Mouse (Mus musculus) kidney, adult 2 months (tissue): ENCODE measurements around the gene Gmfb. TPM values are rescaled to one million over a fixed set of nuclear protein-coding genes. Genes with fewer than 3 reads are reported as not detected.

Source experiments
- DNase-seq: peaks from one replicate; pipeline ENCODE4 v3.0.0; 2021
- H3K27ac ChIP-seq: fragments of 200-500 bp; 2 replicates; pipeline ENCODE4 v1.5.1; 2012; ENCODE audit warnings: low read depth, low read length, control low read depth, inconsistent platforms; ENCODE audit not compliant: insufficient read depth
- H3K27me3 ChIP-seq: fragments of 200-500 bp; replicated peaks from 2 replicates; pipeline ENCODE4 v1.6.1; 2012; ENCODE audit warnings: mild to moderate bottlenecking, moderate library complexity, low read length, inconsistent platforms; ENCODE audit not compliant: control insufficient read depth, insufficient read depth
- H3K36me3 ChIP-seq: fragments of 200-500 bp; 2 replicates; pipeline ENCODE4 v1.6.1; 2012; ENCODE audit warnings: mild to moderate bottlenecking, moderate library complexity, low read length, inconsistent platforms; ENCODE audit not compliant: control insufficient read depth, insufficient read depth
- H3K4me1 ChIP-seq: fragments of 200-500 bp; 2 replicates; pipeline ENCODE4 v1.6.1; 2011; ENCODE audit warnings: low read length; ENCODE audit not compliant: control insufficient read depth, insufficient read depth
- H3K4me3 ChIP-seq: fragments of 200-500 bp; 2 replicates; pipeline ENCODE4 v1.5.1; 2011; ENCODE audit warnings: mild to moderate bottlenecking, low read depth, low read length, control low read depth; ENCODE audit not compliant: insufficient read depth
- CTCF ChIP-seq: fragments of 200-500 bp; conservative IDR thresholded peaks from 2 replicates; pipeline ENCODE4 v1.5.1; 2011; ENCODE audit warnings: low read depth, mild to moderate bottlenecking, control low read depth, low read length, moderate library complexity, mixed read lengths; ENCODE audit not compliant: insufficient read depth, insufficient read length
- POLR2A ChIP-seq: fragments of 200-500 bp; IDR thresholded peaks from one replicate; pipeline ENCODE4 v1.6.1; 2011; ENCODE audit warnings: low read depth, low read length, control low read depth
- WGBS: fragments of 180-500 bp; shearing (Covaris S2); methylation state at CpG from one replicate; pipeline ENCODE4 v1.1.7; 2018; 5-methylcytosine and 5-hydroxymethylcytosine counted together
- polyA plus RNA-seq: library from polyadenylated mRNA; depleted of rRNA; stranded (reverse); fragments of >200 nt; gene quantifications from 2 replicates; pipeline ENCODE4 v1.2.3, GENCODE M21; 2012

Gene Gmfb
- polyA plus RNA-seq, 1 experiment: 20.7 TPM

DNA sequence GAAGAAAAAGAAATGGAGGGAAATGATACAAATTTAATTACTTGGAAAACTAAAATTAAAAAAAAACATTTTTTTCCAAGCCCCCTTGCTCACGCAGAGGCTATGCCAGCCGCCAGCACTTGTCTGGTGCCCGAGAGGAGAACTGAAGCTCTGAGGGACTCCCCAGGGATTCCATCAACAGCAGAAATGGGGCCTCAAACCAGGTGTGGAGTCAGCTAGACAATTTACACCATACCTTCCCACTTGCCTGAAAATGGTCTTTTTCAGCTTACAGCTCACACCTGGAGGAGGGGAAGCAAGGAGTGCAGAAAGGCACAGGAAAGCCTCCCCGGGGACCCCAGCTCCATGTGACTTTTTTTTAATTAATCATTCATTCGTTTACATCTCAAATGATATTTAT lies 36.8 kb downstream of the Gmfb start:
- WGBS: 89% methylated on average over 5 of the region's 5 CpGs
- H3K4me1 ChIP-seq: peaks cover 4% of the 10 kb centered on the region; the same call in 1 of the 2 replicates
- no peaks in the 10 kb centered on the region for H3K36me3 ChIP-seq
- DNase-seq: no peak
- TF ChIP-seq POLR2A (no peak), CTCF (no peak)
- no peak overlapping the region for H3K27ac ChIP-seq
- H3K27me3 ChIP-seq: no peaks in the 10 kb centered on the region
- no peak overlapping the region for H3K4me3 ChIP-seq

DNA sequence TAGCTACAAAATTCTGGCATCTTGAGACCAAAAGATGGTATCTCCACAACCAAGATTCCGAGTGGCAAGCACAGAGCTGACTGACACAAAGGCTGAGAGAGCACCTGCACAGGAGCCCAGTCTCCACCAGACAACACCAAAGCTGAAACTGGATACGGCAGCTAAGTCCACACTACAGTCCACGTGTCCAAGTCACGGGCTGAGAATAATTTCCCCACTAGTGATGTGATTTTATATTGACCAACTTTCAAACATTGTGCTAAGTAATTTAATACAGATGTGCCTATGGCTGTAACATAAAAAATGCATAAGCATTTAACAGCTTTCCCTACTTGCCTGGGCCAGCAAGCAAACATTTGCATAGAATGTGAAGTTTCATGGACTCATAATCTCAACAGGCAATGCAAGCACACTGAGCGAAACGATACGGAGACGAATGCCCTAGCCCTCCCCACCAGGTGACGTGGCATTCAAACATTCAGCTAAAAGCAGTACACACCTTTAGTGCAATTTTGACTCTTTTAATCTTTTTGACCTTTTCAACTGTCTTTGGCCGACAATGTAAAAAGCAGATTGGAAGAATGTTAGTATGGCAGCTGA lies 38.6 kb downstream of the Gmfb start:
- Histone ChIP-seq H3K4me3 (no peak overlapping the region), H3K36me3 (peaks cover 2% of the 10 kb centered on the region; the same call in 1 of the 2 replicates), H3K27ac (no peak overlapping the region), H3K27me3 (no peaks in the 10 kb centered on the region), H3K4me1 (peaks cover 4% of the 10 kb centered on the region; the same call in 1 of the 2 replicates)
- WGBS: 76% methylated on average over 10 of the region's 10 CpGs
- no peak for DNase-seq
- TF ChIP-seq POLR2A (no peak), CTCF (no peak)

GRCm38 (mm10) chr14:46782187-46782828 lies 39.7 kb downstream of the Gmfb start:
- no peaks in the 10 kb centered on the region for H3K27me3 ChIP-seq
- H3K36me3 ChIP-seq: peaks cover 2% of the 10 kb centered on the region; the same call in 1 of the 2 replicates
- no peak overlapping the region for H3K27ac ChIP-seq
- no peak for DNase-seq
- TF ChIP-seq POLR2A: no peak
- TF ChIP-seq CTCF: no peak
- H3K4me1 ChIP-seq: peaks cover 4% of the 10 kb centered on the region; the same call in 1 of the 2 replicates
- H3K4me3 ChIP-seq: no peak overlapping the region
- 78% methylated on average over 8 of the region's 8 CpGs for WGBS

GRCm38 (mm10) chr14:46781086-46781485 lies 41.0 kb downstream of the Gmfb start:
- Histone ChIP-seq H3K4me1 (no peaks in the 10 kb centered on the region), H3K27me3 (no peaks in the 10 kb centered on the region), H3K4me3 (no peak overlapping the region), H3K27ac (no peak overlapping the region), H3K36me3 (peaks cover 2% of the 10 kb centered on the region; the same call in 1 of the 2 replicates)
- no peak for TF ChIP-seq POLR2A
- no peak for TF ChIP-seq CTCF
- WGBS: 92% methylated on average over 7 of the region's 7 CpGs
- DNase-seq: no peak

GRCm38 (mm10) chr14:46779217-46779616 lies 42.8 kb downstream of the Gmfb start:
- no peak overlapping the region for H3K27ac ChIP-seq
- peaks cover 2% of the 10 kb centered on the region; the same call in 1 of the 2 replicates for H3K36me3 ChIP-seq
- 97% methylated on average over 7 of the region's 7 CpGs for WGBS

DNA sequence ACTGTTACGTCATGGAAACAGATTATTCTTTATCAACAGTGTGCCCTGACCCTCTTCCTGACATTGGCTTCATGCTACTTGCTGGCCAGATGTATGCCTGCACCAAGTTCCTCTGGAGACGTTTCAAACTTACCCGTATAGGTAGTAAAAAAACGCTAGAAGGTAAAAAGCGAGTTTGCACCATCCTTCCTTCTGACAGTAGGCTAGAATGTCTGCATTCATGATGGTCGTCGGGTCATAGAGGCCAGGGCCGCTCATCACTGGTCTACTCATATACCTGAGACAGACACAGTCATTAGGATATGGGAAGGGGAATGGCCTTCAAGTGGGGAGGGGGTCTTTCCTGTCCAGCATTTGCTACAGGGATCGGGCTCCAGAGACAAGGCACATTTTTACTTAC lies 43.3 kb downstream of the Gmfb start:
- TF ChIP-seq CTCF (no peak), POLR2A (no peak)
- no peak for DNase-seq
- H3K36me3 ChIP-seq: peaks cover 2% of the 10 kb centered on the region; the same call in 1 of the 2 replicates
- over 99% methylated on average over 9 of the region's 9 CpGs for WGBS
- H3K27ac ChIP-seq: no peak overlapping the region
- no peaks in the 10 kb centered on the region for H3K27me3 ChIP-seq
- no peak overlapping the region for H3K4me3 ChIP-seq
- H3K4me1 ChIP-seq: no peaks in the 10 kb centered on the region

More at GRCm38 (mm10) chr14:46779217-46779616, 42.8 kb downstream of the Gmfb start:
- H3K4me1 ChIP-seq: no peaks in the 10 kb centered on the region
- H3K27me3 ChIP-seq: no peaks in the 10 kb centered on the region
- no peak for DNase-seq
- no peak overlapping the region for H3K4me3 ChIP-seq
- TF ChIP-seq POLR2A: no peak
- TF ChIP-seq CTCF: peak; percentile 30; the same call in 1 of the 2 replicates

- TF ChIP-seq POLR2A: no peak
- TF ChIP-seq CTCF: no peak
- no peak overlapping the region for H3K4me3 ChIP-seq
- H3K4me1 ChIP-seq: no peaks in the 10 kb centered on the region
- DNase-seq: no peak
- no peaks in the 10 kb centered on the region for H3K27me3 ChIP-seq
- no peak overlapping the region for H3K27ac ChIP-seq
- 86% methylated on average over 6 of the region's 6 CpGs for WGBS
- H3K36me3 ChIP-seq: no peaks in the 10 kb centered on the region
Observed at GRCm38 (mm10) chr14:46770036-46770435, 52.0 kb downstream of the Gmfb start.
